ENCODE assay signal across 15 mouse cellular contexts in the genomic region with DNA sequence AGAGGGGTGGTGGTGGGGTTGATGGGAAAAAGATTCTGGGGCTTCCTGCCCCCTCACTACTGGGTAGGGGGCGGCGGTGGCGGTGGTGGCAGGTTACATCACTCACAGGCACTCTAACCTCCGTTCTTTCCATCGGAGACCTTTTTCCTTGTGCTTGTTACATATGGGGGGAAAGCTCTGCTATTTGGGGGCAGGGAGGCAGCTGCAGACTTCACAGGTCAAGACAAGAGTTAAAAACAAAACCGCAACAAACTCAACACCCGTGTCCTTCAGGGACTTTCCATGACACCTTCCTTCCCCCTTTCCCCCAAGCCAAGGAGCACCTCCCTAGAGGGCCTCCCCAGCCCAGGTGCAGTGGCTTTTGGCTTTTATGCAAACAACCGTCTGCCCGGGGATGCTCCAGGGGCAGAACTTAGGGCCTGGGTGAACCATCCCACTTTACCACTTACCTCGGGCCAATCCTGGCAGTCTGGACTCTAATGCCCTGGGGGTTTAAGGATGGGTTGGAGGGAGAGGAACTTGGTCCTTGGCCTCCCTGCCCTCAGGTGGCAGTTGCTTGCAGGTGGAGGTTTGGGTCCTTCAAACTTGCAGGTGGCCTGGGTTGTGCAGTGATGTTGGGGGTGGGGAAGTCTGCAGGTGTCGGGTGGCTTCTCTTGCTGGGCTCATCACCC. TPM values are rescaled to one million over a fixed set of nuclear protein-coding genes. Genes with fewer than 3 reads are reported as not detected.
DNase-seq lines count a peak whose midpoint lies in the region; ATAC-seq lines count a peak whose summit lies in the region.
"Had no signal": no experiment of that assay in that cellular context is flagged by ENCODE, and none has a peak within 500 bp of the region (broad histone marks: within the 10 kb centered on the region; RNA-seq: fewer than 3 reads in every experiment).

No protein-coding gene starts in this region.

- H3K27me3 ChIP-seq in heart, embryonic 16.5 days (ENCODE audit: control insufficient read depth, insufficient read depth, low read length) = peaks cover 16% of the 10 kb centered on the region
- H3K27me3 ChIP-seq in intestine, embryonic 15.5 days (replicated peaks) = peaks cover 16% of the 10 kb centered on the region

- no peak for DNase-seq in heart, postnatal 4 days
- DNase-seq in T-cell, adult 2 months (ENCODE audit: low spot score) = peak; percentile 31
- DNase-seq in spleen, adult 12 weeks (ENCODE audit: low spot score) = peak; percentile 52
- DNase-seq in thymus, postnatal 25 days = peak; percentile 86
- no peak for DNase-seq in lung, postnatal 25 days (ENCODE audit: low spot score)
- DNase-seq: cerebellum, adult 8-10 months; kidney, adult 18-20 months; lung, embryonic 14.5 days had no signal

- ATAC-seq in heart, embryonic 16.5 days (replicated peaks; ENCODE audit: extremely low read depth, insufficient read depth, low FRiP score) = peak; percentile 18; the same call in 1 of the 2 replicates
- no peak for ATAC-seq in intestine, embryonic 15.5 days

- H3K4me3 ChIP-seq in heart, embryonic 16.5 days (ENCODE audit: low read length) = no peak overlapping the region
- no peak overlapping the region for H3K4me3 ChIP-seq in intestine, embryonic 15.5 days (replicated peaks)
- H3K4me3 ChIP-seq: layer of hippocampus, adult 2 months had no signal

- H3K4me1 ChIP-seq in heart, embryonic 16.5 days (ENCODE audit: control insufficient read depth, insufficient read depth, low read length) = peaks cover 2% of the 10 kb centered on the region
- H3K4me1 ChIP-seq in intestine, embryonic 15.5 days (replicated peaks) = peaks cover 6% of the 10 kb centered on the region; the same call in 1 of the 2 replicates

- H3K9me3 ChIP-seq in heart, embryonic 16.5 days (replicated peaks; ENCODE audit: control insufficient read depth, low read length) = no peaks in the 10 kb centered on the region
- H3K9me3 ChIP-seq in intestine, embryonic 15.5 days = no peaks in the 10 kb centered on the region
- H3K9me3 ChIP-seq: embryonic facial prominence, embryonic 10.5 days; forebrain, embryonic 10.5 days; neural tube, embryonic 12.5 days had no signal

- peak overlapping the region; percentile 68 for H3K27ac ChIP-seq in heart, embryonic 16.5 days (ENCODE audit: low read length)
- no peak overlapping the region for H3K27ac ChIP-seq in intestine, embryonic 15.5 days
- H3K27ac ChIP-seq: embryonic facial prominence, embryonic 10.5 days; forebrain, embryonic 10.5 days; layer of hippocampus, adult 2 months; neural tube, embryonic 12.5 days; stomach, postnatal 0 days had no signal

- no peaks in the 10 kb centered on the region for H3K36me3 ChIP-seq in heart, embryonic 16.5 days (ENCODE audit: control insufficient read depth, insufficient read depth)
- H3K36me3 ChIP-seq in intestine, embryonic 15.5 days = peaks cover 10% of the 10 kb centered on the region; the same call in 1 of the 2 replicates
- H3K36me3 ChIP-seq: forebrain, embryonic 10.5 days; neural tube, embryonic 12.5 days had no signal

- no peak overlapping the region for H3K9ac ChIP-seq in heart, embryonic 16.5 days (ENCODE audit: low read length)
- H3K9ac ChIP-seq in intestine, embryonic 15.5 days = no peak overlapping the region
- H3K9ac ChIP-seq: lung, embryonic 14.5 days; neural tube, embryonic 12.5 days had no signal

- no peak overlapping the region; the same call in 1 of the 2 replicates for H3K4me2 ChIP-seq in heart, embryonic 16.5 days (ENCODE audit: low read depth, low read length)
- H3K4me2 ChIP-seq in intestine, embryonic 15.5 days (replicated peaks) = no peak overlapping the region

- WGBS in heart, embryonic 16.5 days = 19% methylated on average over 11 of the region's 11 CpGs
- WGBS in intestine, embryonic 15.5 days = 40% methylated on average over 11 of the region's 11 CpGs

RNA-seq across cellular contexts. Expression of gene Grb7, which starts 13.0 kb away (rescaled TPM):
- 1.9 and 4.3 TPM in 2 replicates for polyA plus RNA-seq in heart, embryonic 16.5 days (2015; fragmentation: Nextera tagmentation; extraction: Ambion mirVana)
- not detected for total RNA-seq in heart, postnatal 4 days (2021)
- polyA plus RNA-seq in intestine, embryonic 15.5 days (2015; fragmentation: Nextera tagmentation; extraction: Ambion mirVana) = 71.0 and 73.7 TPM in 2 replicates

RNA-seq across cellular contexts. Expression of gene Mien1, which starts 20.4 kb away (rescaled TPM):
- 100 and 115 TPM in 2 replicates for polyA plus RNA-seq in heart, embryonic 16.5 days (2015; fragmentation: Nextera tagmentation; extraction: Ambion mirVana)
- total RNA-seq in heart, postnatal 4 days (2021) = 10 to 100 TPM; 46.9 to 49.0 TPM
- 202 and 212 TPM in 2 replicates for polyA plus RNA-seq in intestine, embryonic 15.5 days (2015; fragmentation: Nextera tagmentation; extraction: Ambion mirVana)

RNA-seq across cellular contexts. Expression of gene Erbb2, which starts 46.9 kb away (rescaled TPM):
- 34.1 and 41.9 TPM in 2 replicates for polyA plus RNA-seq in heart, embryonic 16.5 days (2015; fragmentation: Nextera tagmentation; extraction: Ambion mirVana)
- total RNA-seq in heart, postnatal 4 days (2021) = 10 to 100 TPM; 24.1 to 27.0 TPM
- polyA plus RNA-seq in intestine, embryonic 15.5 days (2015; fragmentation: Nextera tagmentation; extraction: Ambion mirVana) = 31.9 and 35.1 TPM in 2 replicates

RNA-seq across cellular contexts. Expression of gene Pgap3, which starts 58.9 kb away (rescaled TPM):
- 18.0 and 19.0 TPM in 2 replicates for polyA plus RNA-seq in heart, embryonic 16.5 days (2015; fragmentation: Nextera tagmentation; extraction: Ambion mirVana)
- 10 to 100 TPM; 19.6 to 20.5 TPM for total RNA-seq in heart, postnatal 4 days (2021)
- 15.5 and 16.7 TPM in 2 replicates for polyA plus RNA-seq in intestine, embryonic 15.5 days (2015; fragmentation: Nextera tagmentation; extraction: Ambion mirVana)

Comparison
In these comparisons a context has a peak if more than half of its experiments do, and no peak if none do; other contexts are left out.
1. DNase-seq: peak in T-cell, adult 2 months (single experiment), spleen, adult 12 weeks (single experiment) and thymus, postnatal 25 days (single experiment); none in heart, postnatal 4 days (single experiment) and lung, postnatal 25 days (single experiment).
2. RNA of gene Grb7, which starts 13.0 kb away (polyA plus RNA-seq): 71.0 to 73.7 TPM in intestine, embryonic 15.5 days; 1.9 to 4.3 TPM in heart, embryonic 16.5 days; every median in the first group is over 10 times any median in the second.